Mouse (Mus musculus): ENCODE measurements around the gene E130308A19Rik. TPM values are rescaled to one million over a fixed set of nuclear protein-coding genes. Genes with fewer than 3 reads are reported as not detected.
A peak's percentile ranks its signal among the peaks of the same experiment; 100 is the strongest.

The E130308A19Rik gene
- polyA plus RNA-seq, 1 experiment from 2014 or later = 25.1 TPM

GRCm38 (mm10) chr4:59719481-59720355 is 93.7 kb downstream of the E130308A19Rik start:
- Histone ChIP-seq H3K27ac (no peak overlapping the region), H3K4me1 (peaks cover 13% of the 10 kb centered on the region), H3K9me3 (no peaks in the 10 kb centered on the region), H3K27me3 (no peaks in the 10 kb centered on the region), H3K4me3 (no peak overlapping the region), H3K36me3 (peaks cover 3% of the 10 kb centered on the region; the same call in 1 of the 2 replicates), H3K9ac (no peak overlapping the region), H3K4me2 (no peak overlapping the region)
- ATAC-seq (ENCODE audit: borderline replicate concordance, extremely low read depth, low FRiP score, low TSS enrichment) = no peak
- WGBS = 87% methylated on average over 32 of the region's 32 CpGs

- Histone ChIP-seq H3K9ac (no peak overlapping the region), H3K36me3 (peaks cover 3% of the 10 kb centered on the region; the same call in 1 of the 2 replicates), H3K9me3 (no peaks in the 10 kb centered on the region), H3K4me1 (peaks cover 11% of the 10 kb centered on the region), H3K4me3 (no peak overlapping the region), H3K27ac (no peak overlapping the region), H3K4me2 (no peak overlapping the region), H3K27me3 (no peaks in the 10 kb centered on the region)
- WGBS = 80% methylated on average over 3 of the region's 3 CpGs
- ATAC-seq (ENCODE audit: borderline replicate concordance, extremely low read depth, low FRiP score, low TSS enrichment) = no peak
Observed at GRCm38 (mm10) chr4:59721811-59722210, 95.8 kb downstream of the E130308A19Rik start.

- H3K27me3 ChIP-seq = no peaks in the 10 kb centered on the region
- whole genome bisulfite sequencing = 72% methylated on average over 4 of the region's 4 CpGs
- H3K27ac ChIP-seq = no peak overlapping the region
- H3K4me3 ChIP-seq = no peak overlapping the region
- H3K4me1 ChIP-seq = no peaks in the 10 kb centered on the region
- H3K36me3 ChIP-seq = no peaks in the 10 kb centered on the region
- H3K9ac ChIP-seq = no peak overlapping the region
- no peaks in the 10 kb centered on the region for H3K9me3 ChIP-seq
- no peak overlapping the region for H3K4me2 ChIP-seq
- ATAC-seq (ENCODE audit: borderline replicate concordance, extremely low read depth, low FRiP score, low TSS enrichment) = no peak
Observed at GRCm38 (mm10) chr4:59725579-59725978, 99.6 kb downstream of the E130308A19Rik start.

- 92% methylated on average over 12 of the region's 12 CpGs for WGBS
- no peaks in the 10 kb centered on the region for H3K9me3 ChIP-seq
- no peak overlapping the region for H3K4me3 ChIP-seq
- no peak for ATAC-seq (ENCODE audit: borderline replicate concordance, extremely low read depth, low FRiP score, low TSS enrichment)
- H3K36me3 ChIP-seq = no peaks in the 10 kb centered on the region
- H3K9ac ChIP-seq = no peak overlapping the region
- H3K4me2 ChIP-seq = no peak overlapping the region
- H3K27me3 ChIP-seq = no peaks in the 10 kb centered on the region
- H3K4me1 ChIP-seq = no peaks in the 10 kb centered on the region
- H3K27ac ChIP-seq = no peak overlapping the region
Observed at GRCm38 (mm10) chr4:59726501-59726900, 100.5 kb downstream of the E130308A19Rik start.

- H3K9ac ChIP-seq = no peak overlapping the region
- no peak for ATAC-seq (ENCODE audit: borderline replicate concordance, extremely low read depth, low FRiP score, low TSS enrichment)
- H3K4me2 ChIP-seq = no peak overlapping the region
- H3K4me3 ChIP-seq = no peak overlapping the region
- 68% methylated on average over 5 of the region's 5 CpGs for WGBS
- H3K27me3 ChIP-seq = no peaks in the 10 kb centered on the region
- no peaks in the 10 kb centered on the region for H3K4me1 ChIP-seq
- H3K27ac ChIP-seq = no peak overlapping the region
- no peaks in the 10 kb centered on the region for H3K36me3 ChIP-seq
- H3K9me3 ChIP-seq = no peaks in the 10 kb centered on the region
Observed at GRCm38 (mm10) chr4:59727187-59727877, 101.3 kb downstream of the E130308A19Rik start.

- WGBS = 73% methylated on average over 9 of the region's 9 CpGs
- ATAC-seq (ENCODE audit: borderline replicate concordance, extremely low read depth, low FRiP score, low TSS enrichment) = no peak
- no peak overlapping the region for H3K9ac ChIP-seq
Observed at GRCm38 (mm10) chr4:59727878-59728261, 101.9 kb downstream of the E130308A19Rik start.

GRCm38 (mm10) chr4:59728839-59729238 is 102.8 kb downstream of the E130308A19Rik start:
- no peak overlapping the region for H3K4me3 ChIP-seq
- no peak for ATAC-seq (ENCODE audit: borderline replicate concordance, extremely low read depth, low FRiP score, low TSS enrichment)
- 77% methylated on average over 2 of the region's 2 CpGs for WGBS

More at GRCm38 (mm10) chr4:59727878-59728261, 101.9 kb downstream of the E130308A19Rik start:
- Histone ChIP-seq H3K36me3 (no peaks in the 10 kb centered on the region), H3K4me3 (no peak overlapping the region), H3K4me1 (no peaks in the 10 kb centered on the region), H3K27me3 (no peaks in the 10 kb centered on the region), H3K4me2 (no peak overlapping the region), H3K9me3 (no peaks in the 10 kb centered on the region), H3K27ac (no peak overlapping the region)

GRCm38 (mm10) chr4:59731544-59731943 is 105.5 kb downstream of the E130308A19Rik start:
- no peak for ATAC-seq (ENCODE audit: borderline replicate concordance, extremely low read depth, low FRiP score, low TSS enrichment)
- no peaks in the 10 kb centered on the region for H3K9me3 ChIP-seq
- H3K27ac ChIP-seq = no peak overlapping the region
- no peak overlapping the region for H3K4me2 ChIP-seq
- no peak overlapping the region for H3K4me3 ChIP-seq
- no peaks in the 10 kb centered on the region for H3K36me3 ChIP-seq
- H3K9ac ChIP-seq = no peak overlapping the region
- WGBS = 83% methylated on average over 7 of the region's 7 CpGs
- no peaks in the 10 kb centered on the region for H3K4me1 ChIP-seq
- no peaks in the 10 kb centered on the region for H3K27me3 ChIP-seq

More at GRCm38 (mm10) chr4:59728839-59729238, 102.8 kb downstream of the E130308A19Rik start:
- H3K4me2 ChIP-seq = no peak overlapping the region
- no peak overlapping the region for H3K27ac ChIP-seq
- no peaks in the 10 kb centered on the region for H3K36me3 ChIP-seq
- no peaks in the 10 kb centered on the region for H3K4me1 ChIP-seq
- H3K9ac ChIP-seq = no peak overlapping the region
- no peaks in the 10 kb centered on the region for H3K9me3 ChIP-seq
- no peaks in the 10 kb centered on the region for H3K27me3 ChIP-seq

GRCm38 (mm10) chr4:59739321-59739720 is 113.3 kb downstream of the E130308A19Rik start:
- Histone ChIP-seq H3K4me1 (no peaks in the 10 kb centered on the region), H3K9me3 (no peaks in the 10 kb centered on the region), H3K4me3 (no peak overlapping the region), H3K9ac (no peak overlapping the region), H3K27ac (no peak overlapping the region), H3K4me2 (no peak overlapping the region), H3K27me3 (no peaks in the 10 kb centered on the region), H3K36me3 (no peaks in the 10 kb centered on the region)
- 95% methylated on average over 4 of the region's 4 CpGs for whole genome bisulfite sequencing
- ATAC-seq (ENCODE audit: borderline replicate concordance, extremely low read depth, low FRiP score, low TSS enrichment) = no peak

- ATAC-seq (ENCODE audit: borderline replicate concordance, extremely low read depth, low FRiP score, low TSS enrichment) = peak; percentile 31; the same call in 1 of the 2 replicates
- 39% methylated on average over 2 of the region's 2 CpGs for whole genome bisulfite sequencing
- Histone ChIP-seq H3K36me3 (no peaks in the 10 kb centered on the region), H3K27ac (no peak overlapping the region), H3K9me3 (no peaks in the 10 kb centered on the region), H3K4me3 (no peak overlapping the region), H3K27me3 (no peaks in the 10 kb centered on the region), H3K4me1 (no peaks in the 10 kb centered on the region), H3K9ac (no peak overlapping the region), H3K4me2 (no peak overlapping the region)
Observed at GRCm38 (mm10) chr4:59739882-59740281, 113.9 kb downstream of the E130308A19Rik start.

- WGBS = 38% methylated on average over 13 of the region's 13 CpGs
- Histone ChIP-seq H3K36me3 (no peaks in the 10 kb centered on the region), H3K4me3 (no peak overlapping the region), H3K9me3 (no peaks in the 10 kb centered on the region), H3K9ac (no peak overlapping the region), H3K4me2 (no peak overlapping the region), H3K4me1 (peaks cover 18% of the 10 kb centered on the region), H3K27me3 (no peaks in the 10 kb centered on the region), H3K27ac (no peak overlapping the region)
- peak; percentile 21; the same call in 1 of the 2 replicates for ATAC-seq (ENCODE audit: borderline replicate concordance, extremely low read depth, low FRiP score, low TSS enrichment)
Observed at GRCm38 (mm10) chr4:59753491-59754140, 127.6 kb downstream of the E130308A19Rik start.

Measured in lung, embryonic 15.5 days (tissue).